Mouse (Mus musculus): ENCODE data around the gene Vmn2r101.

Gene Vmn2r101

DNA sequence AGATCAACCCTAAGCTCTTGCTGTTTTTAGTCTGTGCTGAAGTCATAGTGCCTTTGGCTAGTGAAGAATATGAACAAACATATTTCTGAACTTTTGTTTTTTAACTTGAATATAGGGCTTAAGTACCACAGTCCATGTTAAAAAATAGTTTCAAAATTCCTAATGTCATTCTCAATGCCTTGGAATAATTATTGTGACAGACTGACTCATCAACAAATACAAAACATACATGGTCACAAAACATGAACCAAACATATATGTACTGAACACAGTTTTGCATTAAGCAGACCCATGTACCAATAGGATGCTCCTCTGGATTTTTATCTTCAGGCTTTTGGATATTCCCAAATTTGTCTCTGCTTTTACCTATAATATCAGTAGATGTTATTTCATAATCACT lies at the start of gene Vmn2r101:
Gene Vmn2r101, plus strand, starts transcription at position 301 of the 400 bp plus-strand sequence.
- DNase-seq (ENCODE audit: low spot score): no peak

DNA sequence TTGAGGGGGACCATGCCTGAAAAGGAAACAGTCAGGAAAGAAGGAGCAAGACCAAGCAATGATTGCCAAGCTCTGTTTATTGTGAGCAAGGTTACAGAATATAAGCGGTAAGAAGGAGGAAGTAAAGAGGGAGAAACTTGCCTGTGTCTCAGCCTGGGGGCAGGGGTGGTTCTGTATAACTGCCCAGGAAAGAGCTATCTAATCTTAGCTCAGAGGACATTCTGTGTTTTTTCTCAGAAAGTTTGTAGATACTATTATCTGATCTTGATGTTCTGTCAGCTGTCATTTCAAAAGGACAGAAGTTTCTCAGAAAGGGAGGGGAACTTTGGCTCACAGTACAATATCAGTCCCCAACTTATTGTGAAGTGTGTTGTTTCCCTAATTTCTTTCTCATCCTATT lies 52.3 kb downstream of the Vmn2r101 start:
- DNase-seq (ENCODE audit: low spot score): no peak

- DNase-seq (ENCODE audit: low spot score): no peak
These were observed 81.4 kb downstream of the Vmn2r101 start for GRCm38 (mm10) chr17:19658447-19658846.

GRCm38 (mm10) chr17:19660028-19660427 lies 83.0 kb downstream of the Vmn2r101 start, which contains the start of gene Vmn2r102:
Gene Vmn2r102, plus strand, starts transcription at chr17:19660328.
- no peak for DNase-seq (ENCODE audit: low spot score)

All from embryo, embryonic 10.5 days (tissue).